Mouse (Mus musculus) olfactory bulb, adult 2 months (tissue): ENCODE measurements around the gene Usb1.

ENCODE experiments used
- CTCF ChIP-seq: fragments of 200-500 bp; IDR thresholded peaks from 2 replicates; pipeline ENCODE4 v1.5.1; 2012; ENCODE audit warnings: low read depth, mild to moderate bottlenecking, low read length, moderate library complexity; ENCODE audit not compliant: insufficient read depth
- POLR2A ChIP-seq: fragments of 200-500 bp; IDR thresholded peaks from 2 replicates; pipeline ENCODE4 v1.6.1; 2012; ENCODE audit warnings: mild to moderate bottlenecking, low read depth, low read length, moderate library complexity; ENCODE audit not compliant: insufficient read depth

DNA sequence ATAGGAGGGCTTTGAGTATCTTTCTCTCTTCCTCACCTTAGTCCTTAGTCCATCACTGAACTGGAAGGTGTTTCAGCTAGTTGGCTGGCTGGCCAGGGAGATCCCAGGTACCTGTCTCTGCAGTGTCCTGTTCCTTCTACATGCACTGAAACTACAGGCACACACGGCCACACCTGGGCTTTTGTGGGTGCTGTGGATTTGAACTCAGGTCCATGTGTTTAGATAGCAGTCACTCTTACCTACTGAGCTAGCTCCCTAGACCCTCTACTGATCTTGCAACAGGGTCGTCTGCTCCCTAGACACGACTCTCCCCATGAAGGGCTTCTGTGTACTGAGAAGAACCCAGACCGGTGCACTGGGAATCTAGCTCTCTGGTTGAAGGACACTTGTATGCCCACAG lies 45.0 kb downstream of the Usb1 start:
- TF ChIP-seq CTCF = no peak
- no peak for TF ChIP-seq POLR2A
